Mouse (Mus musculus) hindbrain, embryonic 14.5 days (tissue): ENCODE measurements around the gene Chmp2a. TPM values are rescaled to one million over a fixed set of nuclear protein-coding genes. Genes with fewer than 3 reads are reported as not detected.
"Not testable (repeated sequence)": the region's sequence is repeated elsewhere in the genome, so short reads cannot be mapped to it uniquely, and the experiment has no call there.

Experiments used
- ATAC-seq: fragments of 200-750 bp; cut with Nextera tagmentation; 2 replicates; pipeline ENCODE4 v1.8.0; 2017; ENCODE audit warnings: moderate number of reproducible peaks, mild to moderate bottlenecking, moderate TSS enrichment, moderate library complexity; ENCODE audit not compliant: low FRiP score
- DNase-seq: peaks from one replicate; pipeline ENCODE4 v3.0.0-alpha.2; 2015; ENCODE audit warnings: low spot score
- H3K27ac ChIP-seq: fragments of 300-500 bp; sonication (generic); 2 replicates; pipeline ENCODE4 v1.5.1; 2014; ENCODE audit warnings: mild to moderate bottlenecking, moderate library complexity
- H3K27me3 ChIP-seq: fragments of 300-500 bp; sonication (generic); 2 replicates; pipeline ENCODE4 v1.6.1; 2014; ENCODE audit warnings: mild to moderate bottlenecking, low read length, mixed read lengths; ENCODE audit not compliant: control insufficient read depth, insufficient read depth
- H3K36me3 ChIP-seq: fragments of 300-500 bp; sonication (generic); replicated peaks from 2 replicates; pipeline ENCODE4 v1.6.1; 2014; ENCODE audit not compliant: control insufficient read depth, insufficient read depth
- H3K4me1 ChIP-seq: fragments of 300-500 bp; sonication (generic); replicated peaks from 2 replicates; pipeline ENCODE4 v1.6.1; 2014; ENCODE audit warnings: antibody characterized with exemption, low read length, mixed read lengths; ENCODE audit not compliant: control insufficient read depth, insufficient read depth
- H3K4me2 ChIP-seq: fragments of 300-500 bp; sonication (generic); replicated peaks from 2 replicates; pipeline ENCODE4 v1.6.1; 2014; ENCODE audit warnings: mild to moderate bottlenecking, moderate library complexity
- H3K4me3 ChIP-seq: fragments of 300-500 bp; sonication (generic); replicated peaks from 2 replicates; pipeline ENCODE4 v1.5.1; 2014; ENCODE audit warnings: mild to moderate bottlenecking, low read length
- H3K9ac ChIP-seq: fragments of 300-500 bp; sonication (generic); 2 replicates; pipeline ENCODE4 v1.6.1; 2014
- H3K9me3 ChIP-seq: fragments of 300-500 bp; sonication (generic); 2 replicates; pipeline ENCODE4 v1.6.1; 2016; ENCODE audit warnings: low read length; ENCODE audit not compliant: control insufficient read depth
- WGBS: fragments of 180-500 bp; shearing (Covaris S2); extraction: QIAGEN DNeasy Blood & Tissue Kit; methylation state at CpG from one replicate; pipeline ENCODE4 v1.1.7; 2014; 5-methylcytosine and 5-hydroxymethylcytosine counted together
- polyA plus RNA-seq: library from polyadenylated mRNA; unstranded; fragments of >200 nt; fragmentation: Nextera tagmentation; extraction: Ambion mirVana; gene quantifications from 2 replicates; pipeline ENCODE4 v1.2.1, GENCODE M21; 2014

Chmp2a gene
- polyA plus RNA-seq = 173 and 184 TPM in 2 replicates

DNA sequence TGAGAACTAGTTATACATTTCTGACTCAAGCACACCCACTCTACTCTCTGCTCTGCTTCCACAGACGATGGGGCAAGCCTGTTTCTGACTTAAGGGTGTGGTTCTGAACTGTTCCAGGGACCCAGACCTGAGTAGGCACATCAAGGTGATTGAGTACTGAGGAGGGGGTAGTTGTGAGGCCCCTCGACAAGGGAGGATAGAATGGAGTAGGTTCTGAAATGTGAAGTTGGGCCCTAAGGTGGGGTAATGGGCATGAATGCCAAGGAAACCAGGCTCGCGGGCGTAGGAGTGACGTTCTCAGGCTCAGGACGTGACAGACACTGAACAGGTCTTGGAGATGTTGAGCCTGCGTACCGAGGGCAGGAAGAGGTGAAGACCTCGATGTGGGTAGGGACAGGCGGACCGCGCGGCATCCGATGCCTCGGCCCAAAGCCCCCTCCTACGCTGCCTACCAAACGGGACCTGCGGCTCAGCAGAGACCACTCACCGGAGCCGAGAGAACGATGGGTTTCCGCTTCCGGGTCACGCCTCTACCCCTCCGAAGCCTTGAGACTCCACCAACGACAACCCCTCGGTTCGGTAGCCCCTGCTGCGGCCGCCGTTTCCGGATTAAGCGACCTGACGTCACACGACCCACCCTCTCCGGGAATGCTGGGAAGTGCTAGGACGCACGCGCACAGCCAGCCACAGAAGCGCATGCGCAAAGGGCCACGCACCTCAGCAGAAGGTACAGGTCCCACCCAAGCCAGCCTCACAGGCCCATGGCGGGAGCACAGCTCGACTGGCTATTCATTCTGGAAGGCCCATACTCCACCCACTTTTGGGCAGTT is at the start of gene Chmp2a:
TSS of gene Chmp2a (minus strand) at position 660 of the 830 bp plus-strand sequence.
- peak; percentile 84 for ATAC-seq
- Histone ChIP-seq H3K4me2 (peak within 1 kb of the TSS; percentile 75), H3K27me3 (no peaks in the 10 kb centered on the region), H3K36me3 (peaks cover 59% of the 10 kb centered on the region), H3K4me3 (peak within 1 kb of the TSS; percentile 48), H3K27ac (peak within 1 kb of the TSS; percentile 93), H3K9ac (peak within 1 kb of the TSS; percentile 73), H3K9me3 (no peaks in the 10 kb centered on the region), H3K4me1 (peaks cover 35% of the 10 kb centered on the region)
- WGBS = under 1% methylated on average over 45 of the region's 45 CpGs
- DNase-seq = peak; percentile 98

DNA sequence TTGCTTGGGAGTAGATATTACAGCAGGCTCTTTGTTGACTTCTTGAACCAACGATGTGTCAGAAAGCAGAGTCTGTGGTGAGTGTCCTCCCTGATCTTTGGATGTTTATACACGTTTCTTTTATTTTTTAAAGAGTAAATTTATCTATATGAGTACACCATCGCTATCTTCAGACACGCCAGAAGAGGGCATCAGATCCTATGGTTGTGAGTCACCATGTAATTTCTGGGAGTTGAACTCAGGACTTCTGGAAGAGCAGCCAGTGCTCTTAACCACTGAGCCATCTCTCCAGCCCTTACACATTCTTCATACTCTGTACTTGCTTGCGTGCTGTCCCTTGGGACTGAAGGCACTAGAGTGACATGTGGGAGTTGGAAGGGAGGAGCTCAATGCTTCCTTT is 37.7 kb upstream of the Chmp2a start:
- H3K36me3 ChIP-seq = no peaks in the 10 kb centered on the region
- H3K9ac ChIP-seq = no peak overlapping the region
- no peak overlapping the region for H3K27ac ChIP-seq
- no peaks in the 10 kb centered on the region for H3K4me1 ChIP-seq
- ATAC-seq (no peak), DNase-seq (no peak)
- 62% methylated on average over 5 of the region's 5 CpGs for WGBS
- no peaks in the 10 kb centered on the region for H3K27me3 ChIP-seq
- H3K4me3 ChIP-seq = no peak overlapping the region
- no peaks in the 10 kb centered on the region for H3K9me3 ChIP-seq
- no peak overlapping the region for H3K4me2 ChIP-seq

DNA sequence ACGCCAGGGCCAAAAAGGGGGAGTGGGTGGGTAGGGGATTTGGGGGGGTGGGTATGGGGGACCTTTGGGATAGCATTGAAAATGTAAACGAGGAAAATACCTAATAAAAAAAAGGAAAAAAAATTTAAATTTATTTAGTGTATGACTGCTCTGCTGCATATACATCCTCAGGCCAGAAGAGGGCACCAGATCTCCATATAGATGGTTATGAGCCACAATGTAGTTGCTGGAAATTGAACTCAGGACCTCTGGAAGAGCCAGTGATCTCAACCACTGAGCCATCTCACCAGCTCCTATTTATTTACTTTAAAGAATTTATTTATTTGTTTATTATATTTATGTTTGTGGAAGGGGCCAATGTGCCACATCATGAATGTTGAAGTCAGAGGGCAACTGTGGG is 28.8 kb upstream of the Chmp2a start:
- not testable (repeated sequence) for H3K4me1 ChIP-seq, H3K36me3 ChIP-seq, H3K4me2 ChIP-seq, H3K9ac ChIP-seq, H3K4me3 ChIP-seq, ATAC-seq, H3K9me3 ChIP-seq, H3K27ac ChIP-seq, DNase-seq, H3K27me3 ChIP-seq
- 38% methylated on average over 1 of the region's 2 CpGs for WGBS

DNA sequence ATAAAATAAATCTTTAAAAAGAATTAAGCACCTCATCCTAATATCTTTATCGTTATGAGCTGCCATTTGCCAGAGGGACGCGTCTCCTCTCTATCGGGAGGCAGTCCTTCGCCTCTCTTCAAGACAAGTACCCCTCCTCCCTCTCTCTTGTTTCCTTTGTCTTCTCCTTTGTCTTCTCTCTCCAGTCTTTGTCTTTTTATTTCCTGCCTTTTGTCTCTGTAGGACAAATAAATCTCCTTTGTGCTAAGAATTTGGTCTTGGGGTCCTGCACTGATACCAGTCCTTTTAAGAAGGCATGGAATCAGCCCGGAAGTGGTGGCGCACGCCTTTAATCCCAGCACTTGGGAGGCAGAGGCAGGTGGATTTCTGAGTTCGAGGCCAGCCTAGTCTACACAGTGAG is 24.9 kb upstream of the Chmp2a start:
- Histone ChIP-seq H3K27ac (no peak overlapping the region), H3K9ac (no peak overlapping the region), H3K27me3 (no peaks in the 10 kb centered on the region), H3K9me3 (no peaks in the 10 kb centered on the region), H3K4me2 (no peak overlapping the region), H3K4me3 (no peak overlapping the region), H3K36me3 (no peaks in the 10 kb centered on the region), H3K4me1 (no peaks in the 10 kb centered on the region)
- WGBS = 86% methylated on average over 9 of the region's 9 CpGs
- DNase-seq (no peak), ATAC-seq (no peak)

DNA sequence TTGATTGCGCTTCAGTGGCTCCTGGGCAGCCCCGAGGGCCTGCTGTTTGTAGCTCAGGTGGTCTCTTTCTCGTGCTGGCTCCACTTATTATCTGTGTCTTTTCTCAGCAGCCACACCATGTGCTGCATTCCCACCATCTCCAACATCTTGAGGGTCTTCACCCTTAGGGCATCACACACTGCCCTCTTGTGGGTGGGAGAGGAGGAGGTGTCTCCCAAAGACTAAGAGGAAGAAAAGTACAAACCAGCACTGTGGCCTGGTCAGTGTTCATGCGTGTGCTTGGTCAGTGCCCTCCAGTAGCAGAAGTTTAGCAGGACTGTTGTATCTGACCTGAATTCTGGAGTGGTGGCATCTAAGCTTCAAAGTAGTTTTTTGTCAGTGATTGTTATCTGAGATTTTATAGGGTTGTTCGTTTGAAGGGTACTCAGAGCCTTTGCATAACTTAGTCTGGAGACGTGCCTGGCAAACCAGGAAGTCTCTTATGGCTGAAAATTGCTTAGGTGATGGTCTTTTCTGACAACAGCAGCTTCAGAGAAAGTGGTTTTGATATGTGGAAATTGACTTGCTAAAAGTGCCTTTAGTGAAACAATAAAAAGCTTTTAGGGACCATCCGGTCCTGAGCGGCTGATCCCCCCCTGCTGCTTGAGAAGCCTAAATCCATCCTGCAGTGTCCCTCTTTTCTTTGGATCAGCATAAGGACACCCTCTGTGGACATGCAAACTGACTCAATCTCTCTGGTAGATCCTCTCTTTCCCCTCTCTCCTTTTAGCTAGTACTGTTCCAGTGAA is 22.5 kb upstream of the Chmp2a start:
- H3K9me3 ChIP-seq = no peaks in the 10 kb centered on the region
- 59% methylated on average over 8 of the region's 8 CpGs for WGBS
- no peaks in the 10 kb centered on the region for H3K36me3 ChIP-seq
- H3K4me3 ChIP-seq = no peak overlapping the region
- no peaks in the 10 kb centered on the region for H3K27me3 ChIP-seq
- no peak for ATAC-seq
- no peak overlapping the region for H3K9ac ChIP-seq
- no peak overlapping the region for H3K27ac ChIP-seq
- DNase-seq = no peak
- peaks cover 5% of the 10 kb centered on the region; the same call in 1 of the 2 replicates for H3K4me1 ChIP-seq
- H3K4me2 ChIP-seq = no peak overlapping the region

DNA sequence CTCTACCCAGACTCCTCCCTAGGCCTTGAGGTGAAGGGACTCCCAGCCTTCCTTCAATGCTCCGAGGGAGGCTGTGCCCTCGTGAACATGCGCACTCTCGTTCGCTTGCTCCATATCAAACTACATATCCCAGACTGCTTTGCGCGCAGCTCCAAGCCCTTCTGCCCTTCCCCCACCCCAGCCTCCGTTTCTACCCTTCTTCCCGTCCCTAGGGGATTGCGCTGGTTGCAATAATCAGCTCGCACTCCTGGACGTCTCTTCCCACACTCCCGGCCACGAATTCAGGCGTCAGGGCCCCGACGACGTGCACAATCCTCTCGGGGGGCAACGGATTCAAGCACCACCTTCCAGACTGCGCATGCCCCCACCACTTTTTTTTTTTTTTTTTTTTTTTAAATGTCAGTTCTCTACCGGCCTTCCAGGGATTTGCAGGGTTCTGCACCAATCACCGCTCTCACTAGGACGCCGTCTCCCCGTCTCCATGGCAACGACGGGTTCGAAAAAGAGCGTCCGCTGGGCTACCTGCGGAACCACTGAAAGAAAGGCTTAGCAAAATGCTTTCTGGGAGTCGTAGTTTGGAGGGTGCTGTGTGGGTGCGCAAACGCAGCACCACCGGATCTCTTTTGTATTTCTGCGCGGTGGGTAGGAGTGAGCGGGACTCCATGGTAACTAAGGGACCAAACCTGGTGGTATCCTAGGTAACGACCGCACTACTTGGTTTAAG is 19.8 kb upstream of the Chmp2a start, which contains the start of gene Mzf1:
TSS of gene Mzf1 (minus strand) at position 478 of the 724 bp plus-strand sequence.
- Histone ChIP-seq H3K4me3 (peak within 1 kb of the TSS; percentile 49), H3K4me1 (peaks cover 5% of the 10 kb centered on the region; the same call in 1 of the 2 replicates), H3K4me2 (peak within 1 kb of the TSS; percentile 56), H3K27me3 (no peaks in the 10 kb centered on the region), H3K9me3 (no peaks in the 10 kb centered on the region), H3K27ac (peak within 1 kb of the TSS; percentile 96), H3K9ac (peak within 1 kb of the TSS; percentile 65), H3K36me3 (no peaks in the 10 kb centered on the region)
- DNase-seq (peak; percentile 99), ATAC-seq (peak; percentile 97)
- under 1% methylated on average over 41 of the region's 41 CpGs for WGBS

DNA sequence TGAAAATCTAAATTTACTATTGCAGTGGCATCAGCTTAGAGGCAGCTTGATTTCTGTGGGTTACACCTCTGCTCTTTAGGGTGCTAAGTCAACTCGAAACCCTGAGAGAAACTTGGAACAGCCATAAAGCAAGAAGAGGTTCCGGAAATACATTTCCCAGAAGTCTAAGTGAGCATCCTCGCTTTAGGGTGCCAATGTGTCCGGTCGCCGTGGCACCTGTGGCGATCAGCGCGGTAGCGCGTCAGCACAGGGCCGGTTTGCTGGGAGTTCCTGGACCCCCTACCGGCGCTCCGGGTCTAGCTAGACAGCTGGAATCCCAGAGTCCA is 19.3 kb upstream of the Chmp2a start:
- no peak for ATAC-seq
- Histone ChIP-seq H3K4me3 (peak overlapping the region; percentile 49), H3K27me3 (no peaks in the 10 kb centered on the region), H3K4me2 (peak overlapping the region; percentile 56), H3K9ac (peak overlapping the region; percentile 65), H3K27ac (peak overlapping the region; percentile 96), H3K36me3 (no peaks in the 10 kb centered on the region), H3K4me1 (peaks cover 5% of the 10 kb centered on the region; the same call in 1 of the 2 replicates), H3K9me3 (no peaks in the 10 kb centered on the region)
- WGBS = 2% methylated on average over 15 of the region's 15 CpGs
- no peak for DNase-seq

DNA sequence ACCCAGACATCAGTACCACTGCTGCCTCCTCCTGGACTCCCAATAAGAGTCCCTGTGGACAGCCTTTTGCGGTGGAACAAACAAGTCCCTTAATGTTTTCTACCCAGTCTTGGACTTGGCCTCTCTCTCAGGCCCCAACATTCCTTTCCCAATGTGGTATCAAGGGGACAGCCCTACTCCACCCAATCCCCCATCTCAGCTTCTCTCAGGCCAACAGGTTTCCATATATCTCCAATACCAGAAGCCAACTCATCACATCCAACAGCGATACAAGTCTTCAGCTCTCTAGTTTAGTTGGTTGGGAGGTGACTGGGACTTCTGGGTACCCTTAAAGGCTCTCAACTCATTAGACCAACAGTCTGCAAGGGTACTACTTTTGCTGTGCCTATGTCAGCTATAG is 18.9 kb upstream of the Chmp2a start:
- Histone ChIP-seq H3K9ac (peak overlapping the region; percentile 65; the same call in 1 of the 2 replicates), H3K4me1 (peaks cover 5% of the 10 kb centered on the region; the same call in 1 of the 2 replicates), H3K9me3 (no peaks in the 10 kb centered on the region), H3K4me2 (peak overlapping the region; percentile 56), H3K27ac (no peak overlapping the region), H3K36me3 (no peaks in the 10 kb centered on the region), H3K27me3 (no peaks in the 10 kb centered on the region), H3K4me3 (peak overlapping the region; percentile 49)
- DNase-seq (no peak), ATAC-seq (no peak)
- WGBS = 89% methylated on average over 2 of the region's 2 CpGs

DNA sequence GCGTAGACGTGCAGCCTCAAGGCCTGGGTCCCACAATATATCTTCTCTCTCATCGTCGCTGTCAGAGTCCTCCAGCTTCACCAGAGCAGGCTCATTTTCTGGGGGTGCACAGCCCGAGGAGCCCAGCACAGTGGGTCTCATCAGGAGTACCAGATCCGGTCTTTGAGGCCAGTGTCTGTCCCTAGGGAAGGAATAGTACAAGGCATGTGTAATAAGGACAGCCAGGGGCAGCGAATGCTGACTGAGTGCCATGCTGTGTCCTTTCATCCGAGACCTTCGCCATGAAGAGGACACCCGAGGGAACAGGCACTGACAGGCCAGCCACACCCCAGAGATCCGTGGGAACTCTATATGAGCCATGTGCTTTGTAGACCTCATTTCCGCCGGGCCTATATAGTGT is 18.4 kb upstream of the Chmp2a start:
- ATAC-seq (no peak), DNase-seq (no peak)
- Histone ChIP-seq H3K27me3 (no peaks in the 10 kb centered on the region), H3K4me1 (peaks cover 5% of the 10 kb centered on the region; the same call in 1 of the 2 replicates), H3K27ac (no peak overlapping the region), H3K4me2 (no peak overlapping the region), H3K4me3 (no peak overlapping the region), H3K36me3 (no peaks in the 10 kb centered on the region), H3K9me3 (no peaks in the 10 kb centered on the region), H3K9ac (no peak overlapping the region)
- WGBS = 91% methylated on average over 13 of the region's 13 CpGs
